Mouse (Mus musculus): ENCODE results near the gene Fcho2.

DNA sequence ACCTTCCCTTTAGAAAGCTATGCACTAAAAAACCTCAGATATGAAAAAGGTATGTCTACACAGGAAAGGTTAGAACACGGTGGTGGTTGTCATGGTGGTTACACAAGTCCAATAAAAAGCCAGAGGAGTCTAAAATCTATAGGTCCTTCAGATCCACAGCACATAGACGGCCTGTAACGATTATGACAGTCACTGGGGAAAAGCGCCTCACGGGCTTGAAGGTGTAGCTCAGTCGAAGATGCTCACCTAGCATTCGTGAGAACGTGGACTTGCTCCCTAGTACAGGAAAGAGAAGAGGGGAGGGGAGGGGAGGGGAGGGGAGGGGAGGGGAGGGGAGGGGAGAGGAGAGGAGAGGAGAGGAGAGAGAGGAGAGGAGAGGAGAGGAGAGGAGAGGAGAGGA is 111.5 kb downstream of the Fcho2 start:
- TF ChIP-seq GATA1 (IDR thresholded peaks at IDR 0.05; ENCODE audit: low read depth, low read length) (no peak), CTCF (IDR thresholded peaks at IDR 0.05 in 2 of 3, conservative IDR thresholded peaks at IDR 0.05 in 1 of 3; ENCODE audit: control insufficient read depth in 1 of 3, insufficient read depth in 1 of 3, low read depth in 2 of 3, low read length in 3 of 3, poor library complexity in 1 of 3, severe bottlenecking in 1 of 3) (no peak), GABPA (IDR thresholded peaks at IDR 0.05; ENCODE audit: low read depth, low read length) (no peak)
